Mouse (Mus musculus) CH12.LX (cell line): ENCODE results near the gene Alk.

Source experiments
- CTCF ChIP-seq, 2 experiments: IDR thresholded peaks in 1 of 2; conservative IDR thresholded peaks in 1 of 2; 2 replicates each; pipeline ENCODE4 v1.5.1; 2011 to 2012; ENCODE audit warnings: low read depth in 2 of 2, low read length in 2 of 2, improper control_type of control experiment in 1 of 2, inconsistent platforms in 1 of 2, mild to moderate bottlenecking in 1 of 2, moderate library complexity in 1 of 2
- ETS1 ChIP-seq: conservative IDR thresholded peaks from 2 replicates; pipeline ENCODE4 v1.6.1; 2012; ENCODE audit warnings: low read depth, mild to moderate bottlenecking, inconsistent platforms, low read length, improper control_type of control experiment, moderate library complexity
- GABPA ChIP-seq: IDR thresholded peaks from 2 replicates; pipeline ENCODE4 v1.6.1; 2012; ENCODE audit warnings: low read depth, low read length, improper control_type of control experiment, inconsistent platforms; ENCODE audit not compliant: insufficient replicate concordance
- JUND ChIP-seq: conservative IDR thresholded peaks from 2 replicates; pipeline ENCODE4 v1.6.1; 2011; ENCODE audit warnings: low read depth, low read length, improper control_type of control experiment
- MEF2A ChIP-seq: IDR thresholded peaks from 2 replicates; pipeline ENCODE4 v1.6.1; 2014; ENCODE audit warnings: low read depth, mild to moderate bottlenecking, inconsistent platforms, low read length, improper control_type of control experiment, borderline replicate concordance
- NELFE ChIP-seq: IDR thresholded peaks from 2 replicates; pipeline ENCODE4 v1.6.1; 2011; ENCODE audit warnings: low read depth, low read length, improper control_type of control experiment
- POLR2AphosphoS2 ChIP-seq: IDR thresholded peaks from 2 replicates; pipeline ENCODE4 v1.6.1; 2011; ENCODE audit warnings: low read depth, low read length, improper control_type of control experiment
- RAD21 ChIP-seq: IDR thresholded peaks from 2 replicates; pipeline ENCODE4 v1.6.1; 2011; ENCODE audit warnings: low read depth, mild to moderate bottlenecking, low read length, improper control_type of control experiment, moderate library complexity
- ZKSCAN1 ChIP-seq: IDR thresholded peaks from 2 replicates; pipeline ENCODE4 v1.6.1; 2012; ENCODE audit warnings: low read depth, inconsistent platforms, low read length, improper control_type of control experiment, borderline replicate concordance

DNA sequence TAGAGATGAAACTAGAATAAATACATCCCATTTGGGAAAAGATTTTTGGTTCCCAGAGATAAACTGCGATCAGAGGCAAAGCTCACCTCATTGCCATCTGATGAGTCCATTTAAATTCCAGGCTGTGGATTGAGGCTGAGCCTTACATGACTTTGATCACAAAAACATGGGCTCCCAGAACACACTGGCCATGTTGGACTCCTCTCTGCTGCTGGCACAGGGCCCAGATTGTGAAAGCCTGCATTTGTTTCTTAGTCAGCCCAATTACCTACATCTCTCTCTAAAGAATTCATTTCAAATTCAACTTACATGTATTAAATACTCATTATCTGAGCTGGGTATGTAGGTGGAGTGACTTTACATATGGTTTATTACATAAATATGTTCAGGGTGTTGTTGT is 367.1 kb downstream of the Alk start:
- no peak for TF ChIP-seq JUND
- no peak for TF ChIP-seq POLR2AphosphoS2
- no peak for TF ChIP-seq NELFE
- TF ChIP-seq MEF2A, result no peak
- TF ChIP-seq ETS1, result no peak
- TF ChIP-seq CTCF (conservative IDR thresholded peaks at IDR 0.05 in 1 of 2, IDR thresholded peaks at IDR 0.05 in 1 of 2; ENCODE audit: low read depth in 2 of 2, low read length in 2 of 2), result no peak
- TF ChIP-seq RAD21, result no peak
- TF ChIP-seq ZKSCAN1, result no peak
- TF ChIP-seq GABPA, result no peak
